Mouse (Mus musculus): Measurements from ENCODE around the gene Stard7. TPM values are rescaled to one million over a fixed set of nuclear protein-coding genes. Genes with fewer than 3 reads are reported as not detected.

The Stard7 gene
- total and polyA plus RNA-seq, 3 experiments: 46.5 to 250 (median 81.6) TPM

DNA sequence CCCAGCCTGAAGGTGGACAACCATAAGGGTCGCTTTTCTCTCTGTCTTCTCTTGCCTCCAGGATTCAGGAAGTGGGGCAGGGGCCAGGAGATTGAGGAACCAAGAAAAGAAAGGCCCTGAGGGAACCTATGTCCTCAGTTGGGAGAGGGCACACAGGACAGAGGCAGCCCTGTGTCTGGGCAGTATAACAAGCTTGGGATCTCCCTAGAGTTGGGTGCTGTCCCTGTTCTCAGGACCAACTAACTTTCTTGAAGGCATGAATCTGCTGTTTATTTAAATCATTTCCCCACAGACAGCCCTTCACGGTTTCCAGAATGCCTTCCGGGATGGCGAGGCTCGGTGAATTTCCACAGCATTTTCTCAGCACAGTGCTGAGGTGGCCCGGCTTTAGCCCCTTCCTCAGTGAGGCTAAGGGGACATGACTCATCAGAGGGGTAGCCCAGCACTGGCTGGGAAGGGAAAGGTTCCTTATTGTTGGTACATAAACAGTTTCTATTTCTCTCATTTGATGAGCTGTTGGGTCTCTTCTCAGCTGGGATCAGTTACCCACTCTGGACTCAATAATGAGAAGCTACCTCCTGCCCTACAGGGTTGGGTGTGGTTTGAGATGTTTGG, 52.8 kb downstream of the Stard7 start:
- no peaks in the 10 kb centered on the region for H3K9me3 ChIP-seq (replicated peaks)
- TF ChIP-seq TAL1 (conservative IDR thresholded peaks at IDR 0.05; ENCODE audit: low read depth, low read length) (no peak), GATA2 (IDR thresholded peaks at IDR 0.05; ENCODE audit: borderline replicate concordance, low read depth, low read length) (no peak), POLR2AphosphoS5 (IDR thresholded peaks at IDR 0.05; ENCODE audit: insufficient replicate concordance, low read depth, low read length) (no peak), GATA1 (IDR thresholded peaks at IDR 0.05; ENCODE audit: borderline replicate concordance, low read length) (no peak), CTCF (IDR thresholded peaks at IDR 0.05; ENCODE audit: low read depth, low read length) (no peak)
- no peaks in the 10 kb centered on the region for H3K36me3 ChIP-seq (replicated peaks)
- H3K4me1 ChIP-seq (ENCODE audit: insufficient read depth, low read depth, low read length): no peaks in the 10 kb centered on the region; the same call in 1 of the 2 replicates
- ATAC-seq (ENCODE audit: extremely low read depth, insufficient number of reproducible peaks, low FRiP score, poor library complexity, severe bottlenecking): no peak
- DNase-seq (ENCODE audit: low spot score): no peak
- H3K4me3 ChIP-seq (ENCODE audit: low read depth, low read length): no peak overlapping the region
- peaks cover 38% of the 10 kb centered on the region for H3K27me3 ChIP-seq (ENCODE audit: insufficient read depth, low read length)

DNA sequence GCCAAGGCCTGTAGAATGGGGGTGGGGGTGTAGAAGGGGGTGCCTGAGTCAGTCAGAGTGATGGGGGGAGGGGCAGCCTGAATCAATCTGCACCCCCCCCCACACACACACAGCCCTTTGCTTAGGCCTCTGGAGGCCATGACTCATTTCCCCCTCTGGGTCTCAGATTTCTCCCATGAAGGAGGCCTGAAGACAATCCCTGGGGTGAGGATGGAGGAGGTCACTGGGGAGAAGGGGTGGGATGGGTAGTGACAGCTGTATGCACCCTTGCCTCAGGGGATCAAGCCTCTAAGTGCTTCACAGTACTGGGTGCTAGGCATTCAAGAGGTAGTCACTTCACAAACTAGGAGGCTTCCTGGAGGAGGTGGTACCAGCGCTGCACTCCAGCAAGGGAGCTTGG, 53.6 kb downstream of the Stard7 start:
- Histone ChIP-seq H3K36me3 (replicated peaks) (no peaks in the 10 kb centered on the region), H3K27me3 (ENCODE audit: insufficient read depth, low read length) (peaks cover 45% of the 10 kb centered on the region), H3K9me3 (replicated peaks) (no peaks in the 10 kb centered on the region), H3K4me3 (ENCODE audit: low read depth, low read length) (no peak overlapping the region), H3K4me1 (ENCODE audit: insufficient read depth, low read depth, low read length) (peaks cover 3% of the 10 kb centered on the region; the same call in 1 of the 2 replicates)
- ATAC-seq (ENCODE audit: extremely low read depth, insufficient number of reproducible peaks, low FRiP score, poor library complexity, severe bottlenecking): no peak
- TF ChIP-seq GATA2 (IDR thresholded peaks at IDR 0.05; ENCODE audit: borderline replicate concordance, low read depth, low read length): no peak
- no peak for TF ChIP-seq CTCF (IDR thresholded peaks at IDR 0.05; ENCODE audit: low read depth, low read length)
- TF ChIP-seq GATA1 (IDR thresholded peaks at IDR 0.05; ENCODE audit: borderline replicate concordance, low read length): no peak
- no peak for DNase-seq (ENCODE audit: low spot score)

DNA sequence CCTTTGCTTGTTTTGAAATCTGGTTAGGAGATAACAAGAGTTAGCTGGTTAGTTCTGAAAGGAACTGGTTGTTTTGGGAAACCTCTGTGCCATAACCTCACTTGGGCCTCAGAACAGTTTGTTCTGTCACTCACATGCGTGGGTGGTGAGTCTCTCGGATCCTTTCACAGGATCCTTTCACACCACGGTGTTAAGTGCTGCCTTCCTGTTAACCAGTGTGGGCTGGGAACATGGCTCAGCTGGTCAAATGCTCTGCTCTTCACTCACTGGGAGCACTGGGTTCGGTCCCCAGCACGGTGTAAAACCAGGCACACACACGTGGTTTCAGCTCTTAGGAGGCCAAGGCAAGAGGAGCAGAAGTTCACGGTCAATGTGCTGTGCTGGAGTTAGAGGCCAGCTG, 54.4 kb downstream of the Stard7 start:
- peaks cover 46% of the 10 kb centered on the region for H3K27me3 ChIP-seq (ENCODE audit: insufficient read depth, low read length)
- peaks cover 5% of the 10 kb centered on the region; the same call in 1 of the 2 replicates for H3K4me1 ChIP-seq (ENCODE audit: insufficient read depth, low read depth, low read length)
- ATAC-seq (ENCODE audit: extremely low read depth, insufficient number of reproducible peaks, low FRiP score, poor library complexity, severe bottlenecking) (no peak), DNase-seq (ENCODE audit: low spot score) (no peak)
- H3K4me3 ChIP-seq (ENCODE audit: low read depth, low read length): no peak overlapping the region
- TF ChIP-seq GATA2 (IDR thresholded peaks at IDR 0.05; ENCODE audit: borderline replicate concordance, low read depth, low read length) (no peak), TAL1 (conservative IDR thresholded peaks at IDR 0.05; ENCODE audit: low read depth, low read length) (no peak), GATA1 (IDR thresholded peaks at IDR 0.05; ENCODE audit: borderline replicate concordance, low read length) (no peak), CTCF (IDR thresholded peaks at IDR 0.05; ENCODE audit: low read depth, low read length) (no peak), POLR2AphosphoS5 (IDR thresholded peaks at IDR 0.05; ENCODE audit: insufficient replicate concordance, low read depth, low read length) (no peak)
- no peaks in the 10 kb centered on the region for H3K36me3 ChIP-seq (replicated peaks)
- no peaks in the 10 kb centered on the region for H3K9me3 ChIP-seq (replicated peaks)

DNA sequence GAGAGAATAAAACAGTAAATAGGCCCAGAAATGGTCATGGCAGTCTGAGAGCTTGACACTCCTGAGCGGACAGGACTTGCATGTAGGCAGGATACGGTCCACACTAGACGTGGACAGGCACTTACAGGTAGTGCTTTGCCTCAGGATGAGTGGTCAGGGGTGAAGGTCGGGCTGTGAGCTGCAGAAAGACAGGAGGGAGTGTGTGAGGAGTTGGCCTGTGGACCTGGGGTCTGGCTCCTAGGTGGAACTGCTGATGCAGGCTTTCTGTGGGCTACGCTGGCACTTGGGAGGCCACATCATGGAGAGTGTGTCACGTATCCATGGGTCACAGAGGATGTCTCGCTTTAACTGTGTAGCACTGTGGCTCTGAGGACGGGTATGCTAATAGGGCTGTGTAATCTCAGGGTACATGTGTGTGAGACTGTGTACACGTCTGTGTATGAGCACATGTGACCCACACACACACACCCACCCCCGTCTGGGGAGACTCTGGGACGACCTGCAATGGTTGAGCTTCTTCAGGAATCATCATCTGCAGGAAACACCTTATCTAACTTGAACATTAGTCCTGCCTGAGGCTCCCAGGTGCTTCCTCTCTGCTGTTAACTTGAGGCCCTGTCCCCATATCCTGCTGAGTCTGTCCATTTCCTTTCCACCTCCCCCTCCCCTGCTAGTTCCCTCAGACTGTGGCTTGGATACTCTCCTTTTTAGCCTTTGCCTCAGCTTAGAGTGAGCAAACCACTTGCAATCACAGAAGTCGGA, 58.3 kb downstream of the Stard7 start:
- Histone ChIP-seq H3K9me3 (replicated peaks) (no peaks in the 10 kb centered on the region), H3K4me3 (ENCODE audit: low read depth, low read length) (no peak overlapping the region), H3K36me3 (replicated peaks) (no peaks in the 10 kb centered on the region), H3K4me1 (ENCODE audit: insufficient read depth, low read depth, low read length) (peaks cover 5% of the 10 kb centered on the region; the same call in 1 of the 2 replicates), H3K27me3 (ENCODE audit: insufficient read depth, low read length) (peaks cover 56% of the 10 kb centered on the region)
- TF ChIP-seq CTCF (IDR thresholded peaks at IDR 0.05; ENCODE audit: low read depth, low read length): no peak
- TF ChIP-seq POLR2AphosphoS5 (IDR thresholded peaks at IDR 0.05; ENCODE audit: insufficient replicate concordance, low read depth, low read length): no peak
- TF ChIP-seq GATA2 (IDR thresholded peaks at IDR 0.05; ENCODE audit: borderline replicate concordance, low read depth, low read length): no peak
- no peak for TF ChIP-seq GATA1 (IDR thresholded peaks at IDR 0.05; ENCODE audit: borderline replicate concordance, low read length)
- peak; percentile 28; the same call in 1 of the 2 replicates for ATAC-seq (ENCODE audit: extremely low read depth, insufficient number of reproducible peaks, low FRiP score, poor library complexity, severe bottlenecking)
- no peak for DNase-seq (ENCODE audit: low spot score)

DNA sequence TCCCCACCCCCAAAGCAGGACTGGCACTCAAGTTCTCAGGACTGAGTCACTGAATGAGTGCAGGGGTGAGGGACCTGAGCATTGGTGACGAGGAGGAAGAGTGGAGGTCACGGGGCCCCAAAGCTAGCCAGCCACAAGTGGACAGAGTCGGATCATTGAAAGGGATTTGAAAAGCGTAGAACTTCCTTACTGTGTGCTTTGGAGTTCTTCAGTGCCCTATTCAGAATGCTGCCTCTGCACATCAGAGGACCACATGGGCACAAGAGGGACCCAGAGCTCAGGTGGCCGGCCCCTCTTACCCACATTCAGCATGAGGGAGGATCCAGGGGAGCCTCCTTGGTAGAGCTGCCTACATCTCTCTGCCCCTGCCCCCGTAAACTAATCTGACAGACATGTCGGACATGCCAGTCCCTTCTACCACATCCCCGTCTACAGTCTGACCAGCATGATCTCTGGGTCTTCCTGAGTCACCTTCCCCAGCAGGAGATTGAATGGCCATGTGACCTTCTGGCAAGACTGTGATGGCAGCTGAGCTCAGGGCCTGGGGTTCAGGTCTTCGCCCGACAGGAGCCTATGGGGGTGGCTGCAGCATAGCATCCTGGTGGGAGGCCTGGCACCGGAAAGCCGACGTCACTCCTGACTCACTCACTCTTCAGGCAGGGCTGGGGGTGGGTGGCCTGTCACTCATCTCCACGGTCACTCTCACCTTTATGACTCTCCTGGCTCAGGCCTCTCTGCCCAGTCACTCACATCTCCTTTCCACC, 63.0 kb downstream of the Stard7 start:
- no peak for TF ChIP-seq POLR2AphosphoS5 (IDR thresholded peaks at IDR 0.05; ENCODE audit: insufficient replicate concordance, low read depth, low read length)
- TF ChIP-seq TAL1 (conservative IDR thresholded peaks at IDR 0.05; ENCODE audit: low read depth, low read length): no peak
- no peak for TF ChIP-seq GATA1 (IDR thresholded peaks at IDR 0.05; ENCODE audit: borderline replicate concordance, low read length)
- TF ChIP-seq GATA2 (IDR thresholded peaks at IDR 0.05; ENCODE audit: borderline replicate concordance, low read depth, low read length): no peak
- no peak for TF ChIP-seq CTCF (IDR thresholded peaks at IDR 0.05; ENCODE audit: low read depth, low read length)
- Histone ChIP-seq H3K36me3 (replicated peaks) (no peaks in the 10 kb centered on the region), H3K4me3 (ENCODE audit: low read depth, low read length) (no peak overlapping the region), H3K9me3 (replicated peaks) (peaks cover 6% of the 10 kb centered on the region), H3K27me3 (ENCODE audit: insufficient read depth, low read length) (peaks cover 55% of the 10 kb centered on the region), H3K4me1 (ENCODE audit: insufficient read depth, low read depth, low read length) (peaks cover 17% of the 10 kb centered on the region)
- DNase-seq (ENCODE audit: low spot score): no peak
- no peak for ATAC-seq (ENCODE audit: extremely low read depth, insufficient number of reproducible peaks, low FRiP score, poor library complexity, severe bottlenecking)
